ENCODE assay signal across 8 mouse cellular contexts in genomic region chr9:107533791-107534407, GRCm38 (mm10). TPM values are rescaled to one million over a fixed set of nuclear protein-coding genes. Genes with fewer than 3 reads are reported as not detected.
DNase-seq lines count a peak whose midpoint lies in the region; ATAC-seq lines count a peak whose summit lies in the region.

Gene Tmem115, plus strand, starts transcription at chr9:107533945.

- H3K4me3 ChIP-seq in hindbrain, embryonic 14.5 days (replicated peaks; ENCODE audit: low read length): peak within 1 kb of the TSS; percentile 66

- no peaks in the 10 kb centered on the region for H3K27me3 ChIP-seq in hindbrain, embryonic 14.5 days (ENCODE audit: control insufficient read depth, insufficient read depth, low read length)

- H3K9ac ChIP-seq in hindbrain, embryonic 14.5 days: peak within 1 kb of the TSS; percentile 78

- H3K4me2 ChIP-seq in hindbrain, embryonic 14.5 days (replicated peaks): peak within 1 kb of the TSS; percentile 98

- no peaks in the 10 kb centered on the region for H3K9me3 ChIP-seq in hindbrain, embryonic 14.5 days (ENCODE audit: control insufficient read depth, low read length)

- H3K36me3 ChIP-seq in hindbrain, embryonic 14.5 days (replicated peaks; ENCODE audit: control insufficient read depth, insufficient read depth): peaks cover 18% of the 10 kb centered on the region

- H3K27ac ChIP-seq in hindbrain, embryonic 14.5 days: peak within 1 kb of the TSS; percentile 48; the same call in 1 of the 2 replicates

- peaks cover 23% of the 10 kb centered on the region for H3K4me1 ChIP-seq in hindbrain, embryonic 14.5 days (replicated peaks; ENCODE audit: control insufficient read depth, insufficient read depth, low read length)

- DNase-seq in R1 (ENCODE audit: low read depth, low spot score): peak; percentile 100
- peak; percentile 90 to 93 for DNase-seq in cerebellum, postnatal 25 days
- DNase-seq in frontal cortex, postnatal 25 days (ENCODE audit: low spot score in 2 of 2): peak; percentile 80 to 84
- peak; percentile 92 for DNase-seq in hindbrain, embryonic 14.5 days (ENCODE audit: low spot score)
- peak; percentile 94 for DNase-seq in left cerebral cortex, adult 11 months (ENCODE audit: low spot score)
- DNase-seq in lung, postnatal 4 days: peak; percentile 94 to 97
- peak; percentile 88 for DNase-seq in retina, postnatal 7 days (ENCODE audit: low read depth, low spot score)
- DNase-seq in urinary bladder, adult 2 months (ENCODE audit: low spot score): peak; percentile 81

- ATAC-seq in hindbrain, embryonic 14.5 days (ENCODE audit: low FRiP score): peak; percentile 99

- under 1% methylated on average over 48 of the region's 48 CpGs for WGBS in hindbrain, embryonic 14.5 days

RNA-seq across cellular contexts. Expression of gene Tmem115, which starts in this region (rescaled TPM):
- polyA plus RNA-seq in hindbrain, embryonic 14.5 days (2014; fragmentation: Nextera tagmentation; extraction: Ambion mirVana): 47.1 and 51.7 TPM in 2 replicates
- 33.6 and 34.0 TPM in 2 replicates for polyA plus RNA-seq in urinary bladder, adult 2 months (2012; rRNA removed)

Comparison
In these comparisons a context has a peak if more than half of its experiments do, and no peak if none do; other contexts are left out.
1. Peak in every context shown above with its lines: DNase-seq, ATAC-seq, H3K4me3 ChIP-seq and H3K27ac ChIP-seq.